Mouse (Mus musculus): ENCODE data around the gene Mrpl53. TPM values are rescaled to one million over a fixed set of nuclear protein-coding genes. Genes with fewer than 3 reads are reported as not detected.
A peak's percentile ranks its signal among the peaks of the same experiment; 100 is the strongest.

Gene Mrpl53
- total and polyA plus RNA-seq, 2 experiments from 2014 or later: 73.7 to 122 TPM

DNA sequence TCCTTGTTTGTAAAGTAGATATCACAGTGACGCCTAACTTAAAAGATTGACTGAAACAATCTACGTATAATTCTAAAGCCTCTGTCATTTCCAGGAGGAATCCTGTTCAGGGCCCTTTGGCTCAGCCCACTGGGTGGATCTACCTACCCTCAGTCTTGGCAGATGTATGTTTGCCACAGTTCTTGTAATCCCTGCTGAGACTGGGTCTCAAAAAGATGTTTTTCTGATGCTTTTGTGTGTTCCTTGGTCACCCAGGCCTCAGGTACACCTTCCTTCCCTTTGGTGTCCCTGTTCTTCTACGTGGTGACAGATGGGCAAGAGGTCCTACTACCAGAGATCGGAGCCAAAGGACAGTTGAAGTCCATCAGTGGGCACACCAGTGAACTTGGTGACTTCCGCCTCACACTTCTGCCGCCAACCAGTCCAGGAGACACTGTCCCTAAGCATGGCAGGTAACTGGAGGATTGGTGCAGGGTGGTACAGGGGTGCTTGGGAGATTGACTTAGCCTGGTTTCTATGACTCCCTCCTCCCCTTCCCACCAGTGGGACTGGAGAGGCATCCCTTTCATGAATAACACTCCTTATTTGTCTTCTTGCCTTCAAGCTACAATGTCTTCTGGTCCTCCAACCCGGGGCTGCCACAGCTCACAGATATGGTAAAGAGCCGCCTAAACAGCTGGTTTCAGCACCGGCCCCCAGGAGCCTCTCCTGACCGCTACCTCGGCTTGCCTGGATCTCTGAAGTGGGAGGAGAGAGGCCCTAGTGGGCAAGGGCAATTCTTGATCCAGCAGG lies 7.7 kb downstream of the Mrpl53 start:
- Histone ChIP-seq H3K4me3 (ENCODE audit: low read length) (peak overlapping the region; percentile 81), H3K27me3 (ENCODE audit: insufficient read depth, low read length) (no peaks in the 10 kb centered on the region), H3K4me2 (ENCODE audit: low read depth, low read length) (peak overlapping the region; percentile 95), H3K36me3 (ENCODE audit: insufficient read depth, low read length) (0 out of 2 replicates have a peak, but pooled peaks cover 9% of the 10 kb centered on the region), H3K9me3 (ENCODE audit: low read length) (no peaks in the 10 kb centered on the region), H3K27ac (peak overlapping the region; percentile 78; the same call in 1 of the 2 replicates), H3K9ac (replicated peaks; ENCODE audit: low read length) (peak overlapping the region; percentile 84), H3K4me1 (ENCODE audit: insufficient read depth, low read length) (peaks cover 18% of the 10 kb centered on the region)
- DNase-seq (ENCODE audit: low spot score) (no peak), ATAC-seq (no peak)
- WGBS: 79% methylated on average over 11 of the region's 11 CpGs
- TF ChIP-seq CTCF (IDR thresholded peaks at IDR 0.05; ENCODE audit: low read depth): no peak

DNA sequence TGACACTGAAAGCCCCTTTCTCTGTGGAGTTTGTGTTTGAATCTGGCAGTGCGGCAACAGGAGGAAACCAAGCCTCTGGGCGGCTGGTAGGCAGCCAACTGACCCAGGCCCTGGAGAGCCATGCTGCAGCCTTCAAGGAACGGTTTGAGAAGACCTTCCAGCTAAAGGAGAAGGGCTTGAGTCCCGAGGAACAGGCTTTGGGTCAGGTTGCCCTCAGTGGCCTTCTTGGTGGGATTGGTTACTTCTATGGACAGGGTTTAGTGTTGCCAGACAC lies 8.3 kb downstream of the Mrpl53 start:
- no peak for TF ChIP-seq CTCF (IDR thresholded peaks at IDR 0.05; ENCODE audit: low read depth)
- ATAC-seq (no peak), DNase-seq (ENCODE audit: low spot score) (no peak)
- WGBS: 89% methylated on average over 4 of the region's 4 CpGs
- no peak overlapping the region for H3K27ac ChIP-seq
- H3K36me3 ChIP-seq (ENCODE audit: insufficient read depth, low read length): 0 out of 2 replicates have a peak, but pooled peaks cover 9% of the 10 kb centered on the region
- no peaks in the 10 kb centered on the region for H3K9me3 ChIP-seq (ENCODE audit: low read length)
- H3K4me2 ChIP-seq (ENCODE audit: low read depth, low read length): no peak overlapping the region
- peaks cover 20% of the 10 kb centered on the region for H3K4me1 ChIP-seq (ENCODE audit: insufficient read depth, low read length)
- 0 out of 2 replicates have a peak overlapping the region, but pooled peaks have one; percentile 17 for H3K9ac ChIP-seq (replicated peaks; ENCODE audit: low read length)
- no peaks in the 10 kb centered on the region for H3K27me3 ChIP-seq (ENCODE audit: insufficient read depth, low read length)
- H3K4me3 ChIP-seq (ENCODE audit: low read length): no peak overlapping the region

DNA sequence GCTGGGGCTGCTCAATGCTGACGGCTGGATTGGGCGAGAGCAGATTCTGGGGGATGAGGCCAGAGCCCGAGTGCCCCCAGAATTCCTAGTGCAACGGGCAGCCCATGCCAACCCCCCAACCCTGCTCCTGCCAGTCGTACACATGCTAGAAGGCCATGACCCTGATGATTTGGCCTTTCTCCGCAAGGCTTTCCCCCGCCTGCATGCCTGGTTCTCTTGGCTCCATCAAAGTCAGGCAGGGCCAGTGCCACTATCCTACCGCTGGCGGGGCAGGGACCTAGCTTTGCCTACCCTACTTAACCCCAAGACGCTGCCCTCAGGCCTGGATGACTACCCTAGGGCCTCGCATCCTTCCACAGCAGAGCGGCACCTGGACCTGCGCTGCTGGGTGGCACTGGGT lies 8.8 kb downstream of the Mrpl53 start:
- Histone ChIP-seq H3K4me1 (ENCODE audit: insufficient read depth, low read length) (peaks cover 25% of the 10 kb centered on the region), H3K4me3 (ENCODE audit: low read length) (no peak overlapping the region), H3K36me3 (ENCODE audit: insufficient read depth, low read length) (0 out of 2 replicates have a peak, but pooled peaks cover 9% of the 10 kb centered on the region), H3K9me3 (ENCODE audit: low read length) (no peaks in the 10 kb centered on the region), H3K4me2 (ENCODE audit: low read depth, low read length) (no peak overlapping the region), H3K27me3 (ENCODE audit: insufficient read depth, low read length) (no peaks in the 10 kb centered on the region), H3K27ac (no peak overlapping the region), H3K9ac (replicated peaks; ENCODE audit: low read length) (no peak overlapping the region)
- DNase-seq (ENCODE audit: low spot score) (no peak), ATAC-seq (no peak)
- no peak for TF ChIP-seq CTCF (IDR thresholded peaks at IDR 0.05; ENCODE audit: low read depth)
- WGBS: 93% methylated on average over 13 of the region's 13 CpGs

DNA sequence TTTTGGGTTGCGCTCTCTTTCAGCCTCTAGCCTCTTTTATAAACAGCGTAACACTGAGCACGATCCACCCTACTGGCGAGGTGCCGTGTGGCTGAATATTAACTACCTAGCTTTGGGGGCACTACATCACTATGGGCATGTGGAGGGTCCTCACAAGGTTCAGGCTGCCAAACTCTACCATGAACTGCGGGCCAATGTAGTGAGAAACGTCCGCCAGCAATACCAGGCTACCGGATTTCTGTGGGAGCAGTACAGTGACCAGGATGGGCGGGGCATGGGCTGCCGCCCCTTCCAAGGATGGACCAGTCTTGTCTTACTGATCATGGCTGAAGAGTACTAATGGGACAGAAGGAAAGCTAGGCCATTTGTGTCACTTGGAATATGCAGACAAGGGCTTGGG lies 9.5 kb downstream of the Mrpl53 start:
- no peak for TF ChIP-seq CTCF (IDR thresholded peaks at IDR 0.05; ENCODE audit: low read depth)
- no peak overlapping the region for H3K27ac ChIP-seq
- no peaks in the 10 kb centered on the region for H3K9me3 ChIP-seq (ENCODE audit: low read length)
- no peak overlapping the region for H3K4me2 ChIP-seq (ENCODE audit: low read depth, low read length)
- no peak overlapping the region for H3K9ac ChIP-seq (replicated peaks; ENCODE audit: low read length)
- no peak overlapping the region for H3K4me3 ChIP-seq (ENCODE audit: low read length)
- 0 out of 2 replicates have a peak, but pooled peaks cover 9% of the 10 kb centered on the region for H3K36me3 ChIP-seq (ENCODE audit: insufficient read depth, low read length)
- WGBS: 74% methylated on average over 11 of the region's 11 CpGs
- no peaks in the 10 kb centered on the region for H3K27me3 ChIP-seq (ENCODE audit: insufficient read depth, low read length)
- ATAC-seq: no peak
- H3K4me1 ChIP-seq (ENCODE audit: insufficient read depth, low read length): peaks cover 25% of the 10 kb centered on the region
- DNase-seq (ENCODE audit: low spot score): no peak

DNA sequence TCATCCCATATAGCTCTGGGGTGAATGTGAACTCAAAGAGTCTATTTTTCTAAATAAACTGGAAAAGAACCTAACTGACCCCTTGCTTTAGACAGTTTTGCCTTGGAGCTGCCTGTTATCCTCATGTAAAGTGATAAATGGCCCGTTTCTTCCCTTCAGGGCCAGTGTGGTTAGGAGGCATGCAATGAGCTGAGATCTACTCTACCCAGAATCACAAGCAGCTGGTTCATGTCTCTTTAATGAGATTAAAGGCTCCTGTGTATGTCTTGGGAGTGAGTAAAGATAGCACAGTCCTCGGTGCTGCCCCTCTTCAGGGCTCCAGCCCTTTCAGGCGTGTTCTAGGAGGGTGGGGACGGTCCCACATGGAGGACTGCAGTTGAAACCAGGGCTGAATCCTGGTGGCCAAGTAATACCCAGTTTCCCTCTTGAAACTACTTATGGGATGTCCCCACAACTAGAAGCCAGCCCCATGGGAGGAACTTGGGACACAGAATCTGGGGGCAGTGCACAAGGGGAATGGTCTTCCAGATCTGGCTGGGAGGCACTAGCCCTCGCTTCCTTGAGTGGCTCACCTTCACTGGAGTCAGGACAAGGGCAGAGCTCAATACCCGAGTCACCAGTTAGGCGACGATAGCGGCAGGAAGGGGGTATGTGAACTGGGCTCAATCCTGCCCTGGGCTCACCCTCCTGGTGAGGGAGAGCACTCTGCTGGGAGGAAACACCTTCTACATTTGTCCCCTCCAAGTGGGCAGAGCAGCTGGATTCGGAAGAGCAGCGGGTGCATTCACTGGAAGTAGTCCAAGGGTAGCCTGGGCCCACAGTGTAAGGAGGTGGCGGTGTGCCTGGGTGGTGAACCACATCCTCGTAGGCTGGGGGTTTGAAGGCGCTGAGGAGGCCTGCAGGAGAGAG lies 10.2 kb downstream of the Mrpl53 start:
- no peak for TF ChIP-seq CTCF (IDR thresholded peaks at IDR 0.05; ENCODE audit: low read depth)
- Histone ChIP-seq H3K4me3 (ENCODE audit: low read length) (no peak overlapping the region), H3K27ac (no peak overlapping the region), H3K4me2 (ENCODE audit: low read depth, low read length) (no peak overlapping the region), H3K36me3 (ENCODE audit: insufficient read depth, low read length) (0 out of 2 replicates have a peak, but pooled peaks cover 9% of the 10 kb centered on the region), H3K9me3 (ENCODE audit: low read length) (no peaks in the 10 kb centered on the region), H3K27me3 (ENCODE audit: insufficient read depth, low read length) (no peaks in the 10 kb centered on the region), H3K9ac (replicated peaks; ENCODE audit: low read length) (no peak overlapping the region), H3K4me1 (ENCODE audit: insufficient read depth, low read length) (peaks cover 26% of the 10 kb centered on the region)
- DNase-seq (ENCODE audit: low spot score) (no peak), ATAC-seq (no peak)
- 73% methylated on average over 14 of the region's 14 CpGs for WGBS

DNA sequence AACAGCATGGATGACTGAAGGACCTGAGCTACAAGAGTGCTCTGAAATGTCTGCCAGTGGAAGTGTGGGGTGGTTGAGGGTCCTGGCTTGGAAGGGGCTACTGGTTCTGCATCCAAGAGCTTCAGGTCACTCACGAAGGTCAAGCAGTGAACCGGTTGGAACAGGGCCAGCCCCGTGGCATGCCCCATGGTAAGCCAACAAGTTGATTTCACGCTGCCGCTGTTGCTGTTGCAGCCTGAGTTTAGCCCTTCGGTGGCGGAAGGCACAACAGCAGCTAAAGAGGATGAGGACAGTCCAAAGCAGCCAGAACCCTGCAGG lies 10.9 kb downstream of the Mrpl53 start:
- Histone ChIP-seq H3K27me3 (ENCODE audit: insufficient read depth, low read length) (no peaks in the 10 kb centered on the region), H3K4me3 (ENCODE audit: low read length) (no peak overlapping the region), H3K9me3 (ENCODE audit: low read length) (no peaks in the 10 kb centered on the region), H3K4me1 (ENCODE audit: insufficient read depth, low read length) (peaks cover 31% of the 10 kb centered on the region), H3K4me2 (ENCODE audit: low read depth, low read length) (peak overlapping the region; percentile 98; the same call in 1 of the 2 replicates), H3K27ac (no peak overlapping the region), H3K9ac (replicated peaks; ENCODE audit: low read length) (0 out of 2 replicates have a peak overlapping the region, but pooled peaks have one; percentile 76), H3K36me3 (ENCODE audit: insufficient read depth, low read length) (0 out of 2 replicates have a peak, but pooled peaks cover 9% of the 10 kb centered on the region)
- TF ChIP-seq CTCF (IDR thresholded peaks at IDR 0.05; ENCODE audit: low read depth): no peak
- DNase-seq (ENCODE audit: low spot score) (no peak), ATAC-seq (no peak)
- 39% methylated on average over 7 of the region's 7 CpGs for WGBS
